Mouse (Mus musculus) testis, adult 2 months (tissue): ENCODE data around the gene Dbx2.

ENCODE experiments used
- CTCF ChIP-seq: fragments of 200-500 bp; IDR thresholded peaks from 2 replicates; pipeline ENCODE4 v1.5.1; 2012; ENCODE audit warnings: low read depth, mild to moderate bottlenecking, inconsistent platforms, low read length, moderate library complexity; ENCODE audit not compliant: control insufficient read depth, insufficient read depth, insufficient replicate concordance
- POLR2A ChIP-seq: fragments of 200-500 bp; IDR thresholded peaks from 2 replicates; pipeline ENCODE4 v1.6.1; 2012; ENCODE audit warnings: low read depth, mild to moderate bottlenecking, inconsistent platforms, low read length, moderate library complexity; ENCODE audit not compliant: control insufficient read depth

DNA sequence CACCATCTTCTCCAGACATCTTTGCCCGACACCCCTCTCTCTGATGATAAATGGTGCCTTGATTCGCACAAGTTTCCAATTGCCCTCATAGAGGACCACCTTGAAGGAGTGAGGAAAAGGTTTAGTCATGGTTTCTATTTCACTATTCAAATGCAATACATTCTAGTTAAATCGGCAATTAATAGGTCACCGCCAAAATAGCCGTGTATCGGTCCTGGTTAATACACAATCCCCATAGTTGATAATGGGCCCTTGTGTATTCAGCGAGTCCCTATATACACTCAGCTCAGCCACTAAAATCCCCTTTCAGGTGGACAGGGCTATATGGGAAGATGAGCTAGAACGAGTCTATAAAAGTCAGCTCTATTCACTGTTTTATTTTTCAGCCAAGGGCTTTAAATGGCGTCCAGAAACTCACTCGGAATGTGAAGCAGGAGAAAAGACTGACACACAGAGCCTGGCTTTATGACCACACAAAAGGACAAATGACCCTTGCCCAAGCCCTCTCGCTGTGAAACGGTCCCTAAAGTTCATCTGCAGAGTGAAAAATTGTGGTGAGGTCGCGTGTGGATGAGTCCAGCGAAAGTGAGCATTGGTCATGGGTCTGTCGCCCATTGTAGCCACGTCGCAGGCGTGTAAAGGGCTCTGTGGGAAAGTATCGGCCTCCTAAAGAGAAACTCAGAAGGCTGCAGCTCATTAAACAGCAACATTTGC, 16.5 kb downstream of the Dbx2 start:
- TF ChIP-seq POLR2A (no peak), CTCF (no peak)
